Mouse (Mus musculus): ENCODE measurements around the gene Cars2. TPM values are rescaled to one million over a fixed set of nuclear protein-coding genes. Genes with fewer than 3 reads are reported as not detected.

Gene Cars2
- polyA plus RNA-seq, 1 experiment from 2014 or later: 28.2 TPM

DNA sequence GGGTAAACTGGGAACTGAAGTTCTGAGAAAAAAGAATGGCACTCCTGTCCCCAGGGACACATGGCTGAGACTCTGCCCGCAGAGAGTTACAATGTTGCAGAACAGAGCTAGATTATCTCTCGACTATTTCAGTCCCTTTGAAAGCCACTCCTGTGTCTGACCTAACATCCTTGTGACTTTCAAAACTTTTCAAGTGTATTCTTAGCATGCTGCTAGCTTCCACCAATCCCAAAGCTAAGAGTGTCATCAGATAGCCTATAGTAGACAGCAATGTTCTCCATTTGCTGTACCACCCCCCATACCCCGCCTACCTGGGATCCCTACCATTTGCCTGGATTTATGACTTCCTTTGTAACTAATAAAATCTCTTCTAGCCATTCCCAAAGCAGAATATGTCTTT lies 68.0 kb downstream of the Cars2 start:
- ATAC-seq (ENCODE audit: insufficient number of reproducible peaks, low FRiP score): peak; percentile 37; the same call in 1 of the 2 replicates
- H3K36me3 ChIP-seq: no peaks in the 10 kb centered on the region
- H3K27me3 ChIP-seq (replicated peaks): peaks cover 22% of the 10 kb centered on the region
- peaks cover 22% of the 10 kb centered on the region for H3K4me1 ChIP-seq (replicated peaks)
- no peaks in the 10 kb centered on the region for H3K9me3 ChIP-seq (replicated peaks)
- WGBS: 37% methylated on average over 3 of the region's 3 CpGs
- no peak overlapping the region for H3K9ac ChIP-seq
- no peak overlapping the region for H3K4me2 ChIP-seq
- no peak overlapping the region for H3K4me3 ChIP-seq
- H3K27ac ChIP-seq (ENCODE audit: poor library complexity, severe bottlenecking): peak overlapping the region; percentile 85

DNA sequence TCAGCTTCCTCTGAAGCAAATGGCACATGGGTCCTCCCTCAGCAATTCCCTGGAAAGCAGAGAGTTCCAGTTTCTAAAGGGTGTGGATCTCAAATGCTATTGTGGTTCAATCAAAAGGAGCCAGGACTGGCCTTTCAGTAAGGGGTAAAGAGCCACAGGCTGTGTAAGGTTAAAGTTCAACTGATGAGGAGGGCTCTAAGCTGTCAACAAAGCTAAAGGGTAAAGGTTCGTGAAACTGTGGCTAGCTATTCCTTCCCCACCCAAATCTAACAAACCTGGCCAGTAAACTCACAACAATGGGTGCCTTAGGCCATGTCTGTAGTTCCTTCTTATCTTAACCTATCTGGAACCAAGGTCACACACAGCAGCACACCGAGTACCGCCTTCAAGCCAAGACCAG lies 68.7 kb downstream of the Cars2 start:
- WGBS: 57% methylated on average over 3 of the region's 3 CpGs
- ATAC-seq (ENCODE audit: insufficient number of reproducible peaks, low FRiP score): no peak
- no peak overlapping the region for H3K4me3 ChIP-seq
- H3K27ac ChIP-seq (ENCODE audit: poor library complexity, severe bottlenecking): peak overlapping the region; percentile 85
- no peak overlapping the region for H3K4me2 ChIP-seq
- H3K4me1 ChIP-seq (replicated peaks): peaks cover 22% of the 10 kb centered on the region
- no peak overlapping the region for H3K9ac ChIP-seq
- no peaks in the 10 kb centered on the region for H3K9me3 ChIP-seq (replicated peaks)
- H3K27me3 ChIP-seq (replicated peaks): peaks cover 22% of the 10 kb centered on the region
- H3K36me3 ChIP-seq: no peaks in the 10 kb centered on the region

DNA sequence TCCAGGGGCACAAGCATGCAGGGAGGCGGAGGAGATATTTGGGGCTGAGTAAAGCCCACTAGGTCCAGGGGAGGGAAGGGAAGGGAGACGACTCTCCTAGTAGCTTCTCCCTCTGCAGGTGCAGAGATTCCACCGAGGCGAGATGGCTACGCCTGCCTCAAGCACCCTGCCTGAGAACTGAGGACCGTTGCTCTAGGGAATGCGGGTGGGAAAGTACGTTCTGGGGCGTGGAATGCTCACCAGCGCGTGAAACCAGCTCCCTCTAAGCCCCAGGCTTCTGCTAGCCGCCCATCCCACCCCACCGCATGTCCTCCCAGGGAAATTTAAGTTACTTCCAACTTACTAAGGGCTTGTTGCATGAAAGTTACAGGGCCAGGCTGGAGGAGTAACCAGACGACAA lies 71.0 kb downstream of the Cars2 start:
- Histone ChIP-seq H3K36me3 (no peaks in the 10 kb centered on the region), H3K27me3 (replicated peaks) (peaks cover 24% of the 10 kb centered on the region), H3K4me3 (peak overlapping the region; percentile 78), H3K4me1 (replicated peaks) (peaks cover 42% of the 10 kb centered on the region), H3K9me3 (replicated peaks) (no peaks in the 10 kb centered on the region), H3K27ac (ENCODE audit: poor library complexity, severe bottlenecking) (no peak overlapping the region), H3K9ac (peak overlapping the region; percentile 80; the same call in 1 of the 2 replicates), H3K4me2 (peak overlapping the region; percentile 98)
- no peak for ATAC-seq (ENCODE audit: insufficient number of reproducible peaks, low FRiP score)
- WGBS: 11% methylated on average over 14 of the region's 14 CpGs

DNA sequence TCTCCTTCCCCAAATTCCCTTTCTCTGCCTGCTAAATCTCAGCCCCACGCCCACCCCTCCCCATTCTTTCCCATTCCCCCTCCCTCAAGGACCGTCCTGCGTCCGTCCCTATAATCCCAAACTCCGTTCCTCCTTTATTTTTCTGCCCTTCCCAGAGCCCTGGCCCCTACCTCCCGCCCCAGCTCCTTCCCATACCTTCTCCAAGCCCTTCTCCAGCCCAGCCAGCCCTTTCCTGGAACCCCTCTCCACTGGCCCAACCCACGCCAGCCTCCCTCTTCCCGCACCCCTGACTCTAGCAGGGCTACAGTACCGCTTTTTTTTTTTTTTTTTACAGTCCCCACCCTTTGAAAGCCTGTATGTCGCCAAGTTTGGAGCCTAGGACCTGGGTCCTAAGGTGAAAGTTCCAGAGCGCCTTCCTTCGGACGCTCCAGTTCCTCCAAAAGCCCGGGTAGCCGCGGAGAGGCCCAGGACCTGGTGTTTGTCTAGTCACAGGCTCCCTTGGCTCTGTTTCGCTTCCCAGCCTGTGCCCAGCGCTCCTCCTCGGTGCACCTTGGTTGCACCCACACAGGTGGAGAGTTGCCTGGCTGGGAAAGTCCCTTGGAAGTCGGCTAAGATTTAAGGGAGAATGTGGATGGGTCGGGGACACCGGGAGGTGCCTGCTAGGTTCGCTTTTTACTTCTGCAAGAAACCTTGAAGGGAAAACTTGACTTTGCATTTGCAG lies 71.6 kb downstream of the Cars2 start:
- WGBS: 3% methylated on average over 23 of the region's 23 CpGs
- peak overlapping the region; percentile 47 for H3K27ac ChIP-seq (ENCODE audit: poor library complexity, severe bottlenecking)
- H3K27me3 ChIP-seq (replicated peaks): peaks cover 28% of the 10 kb centered on the region
- H3K9me3 ChIP-seq (replicated peaks): no peaks in the 10 kb centered on the region
- H3K4me1 ChIP-seq (replicated peaks): peaks cover 48% of the 10 kb centered on the region
- H3K4me3 ChIP-seq: peak overlapping the region; percentile 78
- ATAC-seq (ENCODE audit: insufficient number of reproducible peaks, low FRiP score): no peak
- no peaks in the 10 kb centered on the region for H3K36me3 ChIP-seq
- peak overlapping the region; percentile 98 for H3K4me2 ChIP-seq
- peak overlapping the region; percentile 80 for H3K9ac ChIP-seq

DNA sequence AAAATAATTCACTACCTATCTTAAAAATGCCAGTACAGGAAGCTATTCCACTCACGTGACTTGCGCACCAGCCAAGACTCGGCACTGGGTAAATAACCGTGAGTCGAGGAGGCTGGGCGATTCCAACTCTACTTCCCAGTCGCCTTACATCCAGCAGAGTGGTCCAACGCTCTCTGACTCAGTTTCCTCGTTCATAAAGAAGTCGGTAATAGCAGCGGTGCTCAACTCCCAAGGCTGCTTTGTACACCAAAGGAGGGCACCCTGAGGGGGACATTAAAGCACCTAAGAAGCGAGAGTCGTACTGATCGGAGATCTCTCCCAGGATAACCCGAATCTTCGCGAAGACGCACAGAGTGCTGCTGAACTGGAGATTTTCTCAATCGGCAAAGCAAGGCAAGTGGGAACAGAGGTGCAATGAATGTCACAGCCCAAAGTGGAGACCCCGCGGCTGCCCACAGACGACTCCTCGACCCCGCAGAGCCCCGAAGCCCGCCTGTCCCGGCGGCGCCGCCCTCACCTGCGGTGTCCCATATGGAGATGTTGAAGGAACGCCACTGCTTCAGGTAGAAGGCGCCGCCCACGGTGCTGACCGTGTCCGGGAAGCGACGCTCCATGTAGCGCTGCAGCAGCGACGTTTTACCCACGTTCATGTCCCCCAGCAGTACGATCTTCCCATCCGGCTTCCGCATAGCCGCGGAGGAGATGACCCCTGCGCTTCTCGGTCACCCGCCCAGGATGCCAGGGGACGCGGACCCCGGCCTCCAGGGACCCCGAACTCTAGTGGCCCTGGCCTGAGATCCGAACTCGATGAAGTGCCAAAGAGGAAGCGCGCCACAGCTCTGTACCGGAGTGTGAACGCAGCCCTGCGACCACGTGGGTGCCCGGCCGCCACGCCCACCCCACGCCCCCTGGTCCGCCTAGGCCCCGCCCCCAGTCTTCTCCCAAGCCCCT lies 72.5 kb downstream of the Cars2 start, which contains the start of gene Rab20:
TSS of gene Rab20 (minus strand) at position 900 of the 951 bp plus-strand sequence.
- peak; percentile 73 for ATAC-seq (ENCODE audit: insufficient number of reproducible peaks, low FRiP score)
- peak within 1 kb of the TSS; percentile 91 for H3K27ac ChIP-seq (ENCODE audit: poor library complexity, severe bottlenecking)
- peak within 1 kb of the TSS; percentile 78 for H3K4me3 ChIP-seq
- under 1% methylated on average over 69 of the region's 69 CpGs for WGBS
- peak within 1 kb of the TSS; percentile 98 for H3K4me2 ChIP-seq
- peaks cover 57% of the 10 kb centered on the region for H3K4me1 ChIP-seq (replicated peaks)
- no peaks in the 10 kb centered on the region for H3K9me3 ChIP-seq (replicated peaks)
- no peaks in the 10 kb centered on the region for H3K36me3 ChIP-seq
- H3K27me3 ChIP-seq (replicated peaks): peaks cover 28% of the 10 kb centered on the region
- peak within 1 kb of the TSS; percentile 80 for H3K9ac ChIP-seq

DNA sequence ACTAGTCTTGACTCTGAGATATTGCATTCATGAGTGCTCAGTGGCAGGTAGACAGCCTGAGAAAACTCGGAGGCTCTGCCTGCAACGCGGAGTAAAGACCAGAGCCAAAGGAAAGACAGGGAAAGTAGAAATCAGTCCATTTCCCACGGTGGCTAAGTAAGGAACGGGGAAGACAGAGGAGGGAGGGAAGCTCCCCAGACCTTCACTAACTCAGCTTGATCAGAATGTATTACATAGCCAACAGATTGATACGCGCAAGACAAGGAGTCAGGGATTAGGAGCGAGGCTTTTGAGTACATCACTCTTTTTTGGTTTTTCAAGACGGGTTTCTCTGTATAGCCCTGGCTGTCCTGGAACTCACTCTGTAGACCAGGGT lies 73.4 kb downstream of the Cars2 start:
- 4% methylated on average over 9 of the region's 9 CpGs for WGBS
- H3K9ac ChIP-seq: peak overlapping the region; percentile 56
- ATAC-seq (ENCODE audit: insufficient number of reproducible peaks, low FRiP score): no peak
- peak overlapping the region; percentile 98 for H3K4me2 ChIP-seq
- peaks cover 63% of the 10 kb centered on the region for H3K4me1 ChIP-seq (replicated peaks)
- H3K27ac ChIP-seq (ENCODE audit: poor library complexity, severe bottlenecking): peak overlapping the region; percentile 91
- H3K4me3 ChIP-seq: peak overlapping the region; percentile 78
- H3K36me3 ChIP-seq: no peaks in the 10 kb centered on the region
- peaks cover 28% of the 10 kb centered on the region for H3K27me3 ChIP-seq (replicated peaks)
- no peaks in the 10 kb centered on the region for H3K9me3 ChIP-seq (replicated peaks)

DNA sequence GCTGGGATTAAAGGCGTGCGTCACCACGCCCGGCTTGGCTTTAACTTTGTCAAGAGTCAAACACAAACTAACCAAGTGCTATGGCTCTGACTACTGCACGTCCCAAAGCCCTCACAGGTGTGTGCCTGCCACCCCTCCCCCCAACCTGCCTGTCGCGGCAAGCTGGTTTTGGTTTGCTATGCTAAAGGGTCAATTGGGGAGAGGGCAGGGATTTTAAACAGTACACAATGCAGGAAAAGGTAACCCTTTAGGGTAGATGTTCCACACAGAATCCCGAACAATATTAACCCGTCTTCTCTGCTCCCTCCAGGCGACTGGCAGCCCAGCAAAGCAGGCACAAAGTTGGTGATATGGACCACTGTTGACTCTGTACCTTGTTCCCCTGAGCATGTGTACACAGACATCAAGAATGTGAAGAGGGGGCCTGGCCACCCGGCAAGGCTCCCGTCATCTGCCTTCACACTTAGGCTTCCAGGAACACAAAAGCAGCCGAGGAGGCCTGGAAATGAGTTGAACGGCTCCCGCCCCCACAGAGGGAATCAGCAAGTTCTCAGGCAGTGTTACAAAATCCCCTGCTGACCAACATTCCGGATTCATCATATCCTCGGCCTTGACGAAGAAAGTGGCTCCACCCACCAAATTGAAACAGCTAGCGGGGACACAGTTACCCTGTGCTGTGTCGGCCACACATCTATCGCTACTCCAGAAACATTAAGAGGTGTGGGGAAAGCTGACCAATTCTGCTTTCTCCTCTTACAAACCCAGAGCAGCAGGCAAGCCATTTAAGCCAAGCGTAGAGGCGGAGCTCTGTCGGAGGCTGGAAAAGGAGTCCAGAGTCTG lies 74.0 kb downstream of the Cars2 start:
- H3K36me3 ChIP-seq: no peaks in the 10 kb centered on the region
- peak overlapping the region; percentile 98 for H3K4me2 ChIP-seq
- H3K4me3 ChIP-seq: peak overlapping the region; percentile 78
- H3K9me3 ChIP-seq (replicated peaks): no peaks in the 10 kb centered on the region
- peaks cover 24% of the 10 kb centered on the region for H3K27me3 ChIP-seq (replicated peaks)
- no peak for ATAC-seq (ENCODE audit: insufficient number of reproducible peaks, low FRiP score)
- peaks cover 61% of the 10 kb centered on the region for H3K4me1 ChIP-seq (replicated peaks)
- 7% methylated on average over 24 of the region's 24 CpGs for WGBS
- H3K9ac ChIP-seq: peak overlapping the region; percentile 56
- H3K27ac ChIP-seq (ENCODE audit: poor library complexity, severe bottlenecking): peak overlapping the region; percentile 91

DNA sequence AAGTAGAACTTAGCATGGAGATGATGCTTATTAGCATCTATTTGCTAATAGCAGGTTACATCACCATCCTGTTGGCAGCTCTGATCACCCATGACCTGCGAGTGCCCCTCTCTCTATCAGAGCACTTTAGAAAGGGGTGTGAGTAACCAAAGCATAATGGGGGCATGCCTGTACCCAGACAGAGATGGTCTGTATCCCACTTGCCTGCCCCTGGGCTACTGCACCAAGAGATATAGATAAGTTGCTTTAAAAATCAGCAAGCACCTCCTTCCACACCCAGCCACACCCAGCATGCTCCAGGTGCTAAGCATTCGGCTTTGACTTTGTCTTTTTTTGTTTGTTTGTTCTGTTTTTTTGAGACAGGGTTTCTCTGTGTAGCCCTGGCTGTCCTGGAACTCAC lies 74.7 kb downstream of the Cars2 start:
- H3K9me3 ChIP-seq (replicated peaks): no peaks in the 10 kb centered on the region
- WGBS: 11% methylated on average over 2 of the region's 2 CpGs
- H3K9ac ChIP-seq: peak overlapping the region; percentile 37; the same call in 1 of the 2 replicates
- no peak for ATAC-seq (ENCODE audit: insufficient number of reproducible peaks, low FRiP score)
- H3K27me3 ChIP-seq (replicated peaks): peaks cover 23% of the 10 kb centered on the region
- peak overlapping the region; percentile 91 for H3K27ac ChIP-seq (ENCODE audit: poor library complexity, severe bottlenecking)
- peak overlapping the region; percentile 98 for H3K4me2 ChIP-seq
- H3K4me3 ChIP-seq: peak overlapping the region; percentile 78
- no peaks in the 10 kb centered on the region for H3K36me3 ChIP-seq
- H3K4me1 ChIP-seq (replicated peaks): peaks cover 66% of the 10 kb centered on the region

DNA sequence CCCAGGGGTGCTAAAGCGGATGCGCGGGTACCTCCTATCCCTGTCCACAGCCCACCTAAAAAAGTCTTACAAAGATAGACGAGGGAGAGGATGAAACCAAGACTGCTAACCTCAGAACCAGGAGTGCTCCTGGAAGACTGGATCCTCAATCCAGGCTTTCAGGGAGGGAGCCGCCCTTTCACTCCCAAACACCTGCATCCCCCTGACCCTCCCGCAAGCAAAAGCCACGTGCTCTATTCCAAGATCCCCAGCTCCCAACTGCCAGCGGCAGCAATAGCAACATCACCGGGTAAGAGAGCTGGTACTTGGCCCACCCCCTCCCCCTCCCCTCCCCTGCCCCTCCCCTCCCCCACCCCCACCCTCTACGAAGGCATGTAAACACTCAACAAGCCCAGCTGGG lies 75.2 kb downstream of the Cars2 start:
- Histone ChIP-seq H3K4me1 (replicated peaks) (peaks cover 66% of the 10 kb centered on the region), H3K36me3 (no peaks in the 10 kb centered on the region), H3K4me3 (peak overlapping the region; percentile 78), H3K9me3 (replicated peaks) (no peaks in the 10 kb centered on the region), H3K27ac (ENCODE audit: poor library complexity, severe bottlenecking) (peak overlapping the region; percentile 91), H3K27me3 (replicated peaks) (peaks cover 21% of the 10 kb centered on the region), H3K9ac (peak overlapping the region; percentile 46; the same call in 1 of the 2 replicates), H3K4me2 (peak overlapping the region; percentile 98)
- ATAC-seq (ENCODE audit: insufficient number of reproducible peaks, low FRiP score): no peak
- 6% methylated on average over 9 of the region's 10 CpGs for WGBS

DNA sequence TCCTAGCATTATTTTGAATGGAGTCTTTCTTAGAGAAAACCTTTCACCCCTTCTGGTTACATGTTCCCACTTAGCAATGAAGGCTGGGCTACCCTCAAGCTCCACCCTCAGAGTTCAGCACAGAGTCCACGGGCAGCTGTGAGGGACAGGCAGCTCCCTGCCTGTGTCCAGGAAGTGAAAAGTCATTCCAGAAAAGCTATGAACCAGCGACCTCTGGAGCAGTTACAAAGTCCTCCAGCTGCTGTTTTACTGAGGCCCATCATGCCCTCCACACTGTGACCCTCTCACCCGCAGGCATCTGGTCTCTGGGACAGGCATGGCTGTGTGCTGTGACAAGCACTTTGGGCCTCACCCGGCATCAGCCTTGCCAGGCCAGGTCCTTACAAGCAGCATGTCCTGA lies 77.5 kb downstream of the Cars2 start:
- 0 out of 2 replicates have a peak, but pooled peaks have one; percentile 19 for ATAC-seq (ENCODE audit: insufficient number of reproducible peaks, low FRiP score)
- peaks cover 10% of the 10 kb centered on the region; the same call in 1 of the 2 replicates for H3K27me3 ChIP-seq (replicated peaks)
- H3K27ac ChIP-seq (ENCODE audit: poor library complexity, severe bottlenecking): peak overlapping the region; percentile 91
- 26% methylated on average over 4 of the region's 4 CpGs for WGBS
- H3K4me1 ChIP-seq (replicated peaks): peaks cover 54% of the 10 kb centered on the region
- no peaks in the 10 kb centered on the region for H3K9me3 ChIP-seq (replicated peaks)
- no peaks in the 10 kb centered on the region for H3K36me3 ChIP-seq
- H3K4me3 ChIP-seq: no peak overlapping the region
- peak overlapping the region; percentile 47 for H3K9ac ChIP-seq
- H3K4me2 ChIP-seq: peak overlapping the region; percentile 98

All from heart, embryonic 12.5 days (tissue).